Mouse (Mus musculus) stomach, postnatal 0 days (tissue): ENCODE results near the gene Mepe. TPM values are rescaled to one million over a fixed set of nuclear protein-coding genes. Genes with fewer than 3 reads are reported as not detected.

ENCODE experiments used
- ATAC-seq: fragments of 200-750 bp; cut with Nextera tagmentation; 2 replicates; pipeline ENCODE4 v1.8.0; 2017; ENCODE audit not compliant: low FRiP score, low TSS enrichment
- DNase-seq: peaks from one replicate; pipeline ENCODE4 v3.0.0-alpha.2; 2016; ENCODE audit warnings: low spot score
- H3K27ac ChIP-seq: fragments of 300-500 bp; sonication (generic); replicated peaks from 2 replicates; pipeline ENCODE4 v1.5.1; 2014; ENCODE audit warnings: mild to moderate bottlenecking, control low read depth
- H3K27me3 ChIP-seq: fragments of 300-500 bp; sonication (generic); 2 replicates; pipeline ENCODE4 v1.6.1; 2014; ENCODE audit warnings: low read length; ENCODE audit not compliant: control insufficient read depth, insufficient read depth
- H3K36me3 ChIP-seq: fragments of 300-500 bp; sonication (generic); 2 replicates; pipeline ENCODE4 v1.6.1; 2014; ENCODE audit warnings: low read length, mixed read lengths; ENCODE audit not compliant: control insufficient read depth, insufficient read depth
- H3K4me1 ChIP-seq: fragments of 300-500 bp; sonication (generic); replicated peaks from 2 replicates; pipeline ENCODE4 v1.6.1; 2014; ENCODE audit warnings: antibody characterized with exemption; ENCODE audit not compliant: control insufficient read depth, insufficient read depth
- H3K4me2 ChIP-seq: fragments of 300-500 bp; sonication (generic); replicated peaks from 2 replicates; pipeline ENCODE4 v1.6.1; 2014; ENCODE audit warnings: low read depth, mild to moderate bottlenecking, control low read depth, moderate library complexity
- H3K4me3 ChIP-seq: fragments of 300-500 bp; sonication (generic); 2 replicates; pipeline ENCODE4 v1.5.1; 2014; ENCODE audit warnings: low read depth, low read length, control low read depth
- H3K9ac ChIP-seq: fragments of 300-500 bp; sonication (generic); 2 replicates; pipeline ENCODE4 v1.6.1; 2014; ENCODE audit warnings: mild to moderate bottlenecking, low read length, control low read depth, mixed read lengths
- H3K9me3 ChIP-seq: fragments of 300-500 bp; sonication (generic); 2 replicates; pipeline ENCODE4 v1.6.1; 2016; ENCODE audit warnings: low read length; ENCODE audit not compliant: control insufficient read depth
- CTCF ChIP-seq: IDR thresholded peaks from 2 replicates; pipeline ENCODE4 v1.5.1; 2016; ENCODE audit warnings: antibody characterized with exemption, low read depth, mild to moderate bottlenecking, moderate library complexity
- EP300 ChIP-seq: optimal IDR thresholded peaks from 2 replicates; pipeline ENCODE3; 2016; ENCODE audit warnings: antibody characterized with exemption
- WGBS: fragments of 180-500 bp; shearing (Covaris S2); extraction: QIAGEN DNeasy Blood & Tissue Kit; methylation state at CpG from one replicate; pipeline ENCODE4 v1.1.7; 2014; 5-methylcytosine and 5-hydroxymethylcytosine counted together
- polyA plus RNA-seq: library from polyadenylated mRNA; unstranded; fragments of >200 nt; fragmentation: Nextera tagmentation; extraction: Ambion mirVana; gene quantifications from 2 replicates; pipeline ENCODE4 v1.2.1, GENCODE M21; 2015

Mepe gene
- polyA plus RNA-seq, 1 experiment from 2014 or later = not detected

DNA sequence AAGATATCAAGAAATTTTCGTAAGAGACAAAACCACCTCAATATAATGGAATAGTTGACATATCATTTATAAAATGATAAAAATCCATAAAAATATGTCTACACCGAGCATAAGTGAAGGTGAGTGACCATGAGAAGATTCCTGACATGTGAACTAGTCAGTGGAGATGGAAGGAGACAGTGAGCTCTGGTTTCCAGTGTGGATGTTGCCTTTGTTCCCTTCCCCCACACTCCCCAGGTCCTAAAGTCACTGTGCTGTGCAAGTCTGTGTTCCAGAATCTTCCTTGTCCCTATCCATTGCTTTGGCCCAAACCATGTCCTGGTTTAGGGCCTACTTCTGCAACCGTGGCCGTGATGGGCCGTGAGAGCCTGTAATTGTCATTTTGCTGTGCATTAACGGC lies 8.5 kb downstream of the Mepe start:
- no peak overlapping the region for H3K4me2 ChIP-seq
- ATAC-seq (no peak), DNase-seq (no peak)
- H3K36me3 ChIP-seq = no peaks in the 10 kb centered on the region
- no peaks in the 10 kb centered on the region for H3K4me1 ChIP-seq
- no peaks in the 10 kb centered on the region for H3K9me3 ChIP-seq
- no peak overlapping the region for H3K4me3 ChIP-seq
- H3K27ac ChIP-seq = no peak overlapping the region
- TF ChIP-seq CTCF (no peak), EP300 (no peak)
- no peak overlapping the region for H3K9ac ChIP-seq
- 78% methylated on average over 6 of the region's 6 CpGs for WGBS
- no peaks in the 10 kb centered on the region for H3K27me3 ChIP-seq

DNA sequence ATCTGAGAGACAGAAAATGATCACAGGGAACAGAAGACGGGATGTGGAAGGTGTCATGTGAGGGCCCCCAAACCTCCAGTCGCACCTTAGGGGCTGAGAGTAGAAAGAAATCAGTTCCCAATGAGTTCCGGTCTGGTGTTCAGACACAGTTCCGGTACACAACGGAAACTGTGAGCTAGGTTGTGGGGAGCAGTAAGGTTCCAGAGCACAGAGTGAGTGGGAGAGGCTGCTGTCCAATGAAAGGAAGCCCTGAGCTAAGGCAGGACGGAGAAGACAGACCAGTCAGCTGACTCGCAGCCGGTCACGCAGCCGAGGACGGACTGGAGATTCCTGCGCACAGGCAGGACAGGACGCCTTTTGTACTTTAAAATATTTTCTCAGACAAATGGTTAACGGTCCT lies 9.4 kb downstream of the Mepe start:
- Histone ChIP-seq H3K4me2 (no peak overlapping the region), H3K9me3 (no peaks in the 10 kb centered on the region), H3K27me3 (no peaks in the 10 kb centered on the region), H3K36me3 (no peaks in the 10 kb centered on the region), H3K9ac (no peak overlapping the region), H3K4me3 (no peak overlapping the region), H3K27ac (no peak overlapping the region), H3K4me1 (no peaks in the 10 kb centered on the region)
- WGBS = 77% methylated on average over 14 of the region's 14 CpGs
- no peak for TF ChIP-seq CTCF
- no peak for TF ChIP-seq EP300
- no peak for DNase-seq
- ATAC-seq = no peak

DNA sequence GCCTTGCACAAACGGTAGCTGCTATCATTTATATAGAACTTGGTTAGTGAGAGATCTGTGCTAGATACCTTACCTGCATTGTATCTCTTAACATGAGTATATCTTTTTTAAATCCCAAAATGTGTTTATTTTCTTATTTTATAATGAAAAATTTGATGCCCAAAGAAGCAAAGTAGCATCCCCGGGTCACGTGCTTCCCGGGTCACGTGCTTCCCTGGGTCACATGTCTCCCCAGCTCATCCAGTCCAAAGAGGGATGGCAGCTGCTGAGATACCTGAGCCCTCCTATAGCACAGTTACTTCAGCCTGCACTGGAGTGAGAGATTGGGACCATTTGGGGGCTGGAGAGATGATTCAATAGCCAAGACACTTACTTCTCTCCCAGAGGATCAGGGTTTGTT lies 10.8 kb downstream of the Mepe start:
- Histone ChIP-seq H3K27me3 (no peaks in the 10 kb centered on the region), H3K36me3 (no peaks in the 10 kb centered on the region), H3K4me3 (no peak overlapping the region), H3K9ac (no peak overlapping the region), H3K9me3 (no peaks in the 10 kb centered on the region), H3K4me1 (no peaks in the 10 kb centered on the region), H3K27ac (no peak overlapping the region), H3K4me2 (no peak overlapping the region)
- TF ChIP-seq CTCF (no peak), EP300 (no peak)
- 78% methylated on average over 5 of the region's 5 CpGs for WGBS
- DNase-seq (no peak), ATAC-seq (no peak)

DNA sequence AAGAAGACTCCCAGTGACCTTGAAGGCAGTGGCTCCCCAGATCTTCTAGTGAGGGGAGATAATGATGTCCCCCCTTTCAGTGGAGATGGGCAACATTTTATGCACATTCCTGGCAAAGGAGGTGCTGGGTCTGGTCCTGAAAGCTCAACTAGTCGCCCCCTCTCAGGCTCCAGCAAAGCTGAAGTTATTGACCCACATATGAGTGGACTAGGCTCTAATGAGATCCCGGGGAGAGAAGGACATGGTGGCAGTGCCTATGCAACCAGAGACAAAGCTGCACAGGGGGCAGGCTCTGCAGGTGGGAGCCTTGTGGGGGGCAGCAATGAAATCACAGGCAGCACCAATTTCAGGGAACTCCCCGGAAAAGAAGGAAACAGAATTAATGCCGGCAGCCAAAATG lies 12.4 kb downstream of the Mepe start:
- Histone ChIP-seq H3K4me3 (no peak overlapping the region), H3K9me3 (no peaks in the 10 kb centered on the region), H3K4me1 (no peaks in the 10 kb centered on the region), H3K27ac (no peak overlapping the region), H3K36me3 (no peaks in the 10 kb centered on the region), H3K9ac (no peak overlapping the region), H3K4me2 (no peak overlapping the region), H3K27me3 (no peaks in the 10 kb centered on the region)
- ATAC-seq (no peak), DNase-seq (no peak)
- WGBS = 82% methylated on average over 4 of the region's 4 CpGs
- TF ChIP-seq EP300 (no peak), CTCF (no peak)

DNA sequence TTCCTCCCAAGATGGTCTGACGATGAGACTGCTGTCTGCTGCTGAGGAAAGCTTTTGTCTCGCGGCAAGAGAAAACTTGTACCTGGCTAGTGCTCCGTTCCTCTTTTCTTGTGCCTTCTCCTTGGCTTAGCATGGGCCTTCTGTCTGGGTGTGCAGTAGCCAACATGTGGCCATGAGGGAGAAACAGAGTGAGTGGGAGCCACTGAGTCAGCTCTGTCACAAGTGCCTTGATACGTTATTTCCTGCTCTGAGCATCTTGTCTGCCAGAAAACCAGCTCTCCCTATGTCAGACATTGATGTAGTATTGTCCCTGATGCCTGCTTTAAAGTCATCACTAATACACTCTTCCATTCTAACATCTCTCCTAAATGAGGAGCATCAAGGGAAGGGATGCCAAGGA lies 13.9 kb downstream of the Mepe start:
- no peak overlapping the region for H3K4me2 ChIP-seq
- no peaks in the 10 kb centered on the region for H3K9me3 ChIP-seq
- no peaks in the 10 kb centered on the region for H3K27me3 ChIP-seq
- no peaks in the 10 kb centered on the region for H3K4me1 ChIP-seq
- no peaks in the 10 kb centered on the region for H3K36me3 ChIP-seq
- H3K27ac ChIP-seq = no peak overlapping the region
- no peak overlapping the region for H3K9ac ChIP-seq
- 78% methylated on average over 5 of the region's 5 CpGs for WGBS
- no peak overlapping the region for H3K4me3 ChIP-seq
- ATAC-seq = no peak
- no peak for TF ChIP-seq CTCF
- no peak for TF ChIP-seq EP300
- DNase-seq = no peak

DNA sequence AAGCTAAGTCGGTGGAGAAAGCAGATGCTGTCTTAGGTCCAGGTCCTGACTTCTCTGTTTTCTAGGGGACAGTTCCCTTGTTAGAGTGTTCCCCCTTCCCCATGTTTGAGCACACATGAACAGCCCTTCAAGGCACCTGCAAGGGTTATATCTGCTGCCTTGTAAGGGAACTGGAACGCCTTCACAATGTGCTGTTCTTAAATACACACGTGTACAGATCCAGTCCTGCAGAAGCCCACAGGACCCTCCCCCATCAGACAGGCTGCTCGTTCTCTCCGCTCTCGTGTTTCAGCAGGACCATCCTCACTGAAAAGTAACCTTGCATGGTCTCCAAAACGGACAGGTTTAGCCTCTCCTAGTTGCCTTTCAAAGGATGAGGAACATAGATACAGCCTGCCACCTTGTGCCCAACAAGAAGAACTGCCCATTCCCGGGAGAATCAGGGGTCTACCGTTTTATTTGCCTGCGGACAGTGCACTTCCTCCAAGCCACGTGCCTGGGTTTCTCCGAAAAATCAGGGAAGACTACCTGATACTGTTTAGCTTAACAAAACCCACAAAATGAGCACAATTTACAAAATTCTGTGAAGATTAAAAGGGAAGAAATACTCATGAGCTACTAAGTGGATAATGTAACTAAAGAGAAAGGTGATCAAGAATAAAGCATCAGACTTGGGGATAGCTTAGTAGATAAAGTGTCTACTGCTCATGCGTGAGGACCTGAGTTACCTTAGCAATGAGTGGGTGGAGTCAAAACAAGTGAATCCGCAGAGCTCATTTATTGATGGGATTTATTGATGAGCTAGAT lies 14.8 kb downstream of the Mepe start:
- Histone ChIP-seq H3K4me2 (0 out of 2 replicates have a peak overlapping the region, but pooled peaks have one; percentile 14), H3K27ac (no peak overlapping the region), H3K4me1 (no peaks in the 10 kb centered on the region), H3K9ac (no peak overlapping the region), H3K27me3 (no peaks in the 10 kb centered on the region), H3K9me3 (no peaks in the 10 kb centered on the region), H3K36me3 (no peaks in the 10 kb centered on the region), H3K4me3 (no peak overlapping the region)
- WGBS = 16% methylated on average over 14 of the region's 14 CpGs
- ATAC-seq (no peak), DNase-seq (peak; percentile 35)
- TF ChIP-seq CTCF (peak; percentile 87), EP300 (no peak)
